Mouse (Mus musculus) ovary, postnatal 14 days (tissue): ENCODE data around the gene Slc25a22.

Source experiments
- DNase-seq: peaks from one replicate; pipeline ENCODE4 v3.0.0; 2022; ENCODE audit warnings: low spot score

Slc25a22 gene

GRCm38 (mm10) chr7:141472226-141472625, 34.5 kb upstream of the Slc25a22 start:
- DNase-seq, result no peak

- no peak for DNase-seq
Measured at GRCm38 (mm10) chr7:141471236-141471635, 33.5 kb upstream of the Slc25a22 start.

GRCm38 (mm10) chr7:141470637-141470944, 32.9 kb upstream of the Slc25a22 start:
- DNase-seq, result no peak

GRCm38 (mm10) chr7:141469901-141470636, 32.4 kb upstream of the Slc25a22 start:
- no peak for DNase-seq

GRCm38 (mm10) chr7:141469352-141469751, 31.7 kb upstream of the Slc25a22 start:
- no peak for DNase-seq

- DNase-seq, result no peak
Measured at GRCm38 (mm10) chr7:141468522-141469211, 31.0 kb upstream of the Slc25a22 start.

- DNase-seq, result no peak
Measured at GRCm38 (mm10) chr7:141468164-141468521, 30.5 kb upstream of the Slc25a22 start.

- peak; percentile 85 for DNase-seq
Measured at GRCm38 (mm10) chr7:141467230-141468030, 29.7 kb upstream of the Slc25a22 start, which contains the start of gene Cd151. TSS of gene Cd151 (plus strand) at chr7:141467392.

- DNase-seq, result no peak
Measured at GRCm38 (mm10) chr7:141466607-141467148, 29.0 kb upstream of the Slc25a22 start.

GRCm38 (mm10) chr7:141466045-141466394, 28.3 kb upstream of the Slc25a22 start:
- DNase-seq, result no peak

GRCm38 (mm10) chr7:141465388-141466044, 27.8 kb upstream of the Slc25a22 start:
- no peak for DNase-seq

- no peak for DNase-seq
Measured at GRCm38 (mm10) chr7:141464603-141465201, 27.0 kb upstream of the Slc25a22 start.

- DNase-seq, result no peak
Measured at GRCm38 (mm10) chr7:141463824-141464602, 26.3 kb upstream of the Slc25a22 start.

- DNase-seq, result no peak
Measured at GRCm38 (mm10) chr7:141462333-141462821, 24.7 kb upstream of the Slc25a22 start.

GRCm38 (mm10) chr7:141461521-141462332, 24.0 kb upstream of the Slc25a22 start:
- DNase-seq, result no peak

- no peak for DNase-seq
Measured at GRCm38 (mm10) chr7:141460391-141461113, 22.9 kb upstream of the Slc25a22 start, which contains the start of gene Cracr2b. TSS of gene Cracr2b (plus strand) at chr7:141461094.

- no peak for DNase-seq
Measured at GRCm38 (mm10) chr7:141460001-141460390, 22.3 kb upstream of the Slc25a22 start.

- no peak for DNase-seq
Measured at GRCm38 (mm10) chr7:141459301-141459711, 21.6 kb upstream of the Slc25a22 start.

GRCm38 (mm10) chr7:141458661-141459060, 21.0 kb upstream of the Slc25a22 start:
- DNase-seq, result no peak
